8 mouse cellular contexts compared by ENCODE assay signal in genomic region chr9:39603999-39604453, GRCm38 (mm10). TPM values are rescaled to one million over a fixed set of nuclear protein-coding genes. Genes with fewer than 3 reads are reported as not detected.
DNase-seq lines count a peak whose midpoint lies in the region; ATAC-seq lines count a peak whose summit lies in the region.

AW551984 (minus strand) TSS chr9:39604403.

- ATAC-seq in lung, embryonic 15.5 days (ENCODE audit: borderline replicate concordance, extremely low read depth, low FRiP score, low TSS enrichment) = peak; percentile 73
- no peak for ATAC-seq in heart, embryonic 16.5 days (replicated peaks; ENCODE audit: extremely low read depth, insufficient read depth, low FRiP score)
- no peak for ATAC-seq in liver, embryonic 13.5 days (ENCODE audit: low read depth)

- no peaks in the 10 kb centered on the region for H3K27me3 ChIP-seq in lung, embryonic 15.5 days
- no peaks in the 10 kb centered on the region for H3K27me3 ChIP-seq in heart, embryonic 16.5 days (ENCODE audit: control insufficient read depth, insufficient read depth, low read length)
- peaks cover 17% of the 10 kb centered on the region; the same call in 1 of the 2 replicates for H3K27me3 ChIP-seq in liver, embryonic 13.5 days

- peak within 1 kb of the TSS; percentile 41 for H3K4me3 ChIP-seq in lung, embryonic 15.5 days
- peak within 1 kb of the TSS; percentile 60 for H3K4me3 ChIP-seq in heart, embryonic 16.5 days (ENCODE audit: low read length)
- 0 out of 2 replicates have a peak within 1 kb of the TSS, but pooled peaks have one; percentile 12 for H3K4me3 ChIP-seq in liver, embryonic 13.5 days (replicated peaks)

- H3K36me3 ChIP-seq in lung, embryonic 15.5 days = no peaks in the 10 kb centered on the region
- H3K36me3 ChIP-seq in heart, embryonic 16.5 days (ENCODE audit: control insufficient read depth, insufficient read depth) = no peaks in the 10 kb centered on the region
- H3K36me3 ChIP-seq in liver, embryonic 13.5 days = no peaks in the 10 kb centered on the region

- H3K4me2 ChIP-seq in lung, embryonic 15.5 days = peak within 1 kb of the TSS; percentile 73
- peak within 1 kb of the TSS; percentile 77 for H3K4me2 ChIP-seq in heart, embryonic 16.5 days (ENCODE audit: low read depth, low read length)
- H3K4me2 ChIP-seq in liver, embryonic 13.5 days = peak within 1 kb of the TSS; percentile 24

- peaks cover 6% of the 10 kb centered on the region for H3K4me1 ChIP-seq in lung, embryonic 15.5 days
- peaks cover 4% of the 10 kb centered on the region for H3K4me1 ChIP-seq in heart, embryonic 16.5 days (ENCODE audit: control insufficient read depth, insufficient read depth, low read length)
- H3K4me1 ChIP-seq in liver, embryonic 13.5 days (replicated peaks) = no peaks in the 10 kb centered on the region

- 0 out of 2 replicates have a peak within 1 kb of the TSS, but pooled peaks have one; percentile 4 for H3K9ac ChIP-seq in lung, embryonic 15.5 days
- peak within 1 kb of the TSS; percentile 21 for H3K9ac ChIP-seq in heart, embryonic 16.5 days (ENCODE audit: low read length)
- no peak within 1 kb of the TSS for H3K9ac ChIP-seq in liver, embryonic 13.5 days

- DNase-seq in lung, postnatal 10 days = no peak
- peak; percentile 76 for DNase-seq in embryo, embryonic 11 days
- no peak for DNase-seq in liver, embryonic 13.5 days
- peak; percentile 22 for DNase-seq in skeletal muscle tissue, adult 2 months (ENCODE audit: low read depth, low spot score)
- no peak for DNase-seq in cerebellum, adult 9-10 months
- no peak for DNase-seq in thymus, postnatal 10 days (ENCODE audit: low spot score in 2 of 2)

- H3K27ac ChIP-seq in lung, embryonic 15.5 days = no peak within 1 kb of the TSS
- H3K27ac ChIP-seq in heart, embryonic 16.5 days (ENCODE audit: low read length) = no peak within 1 kb of the TSS
- no peak within 1 kb of the TSS for H3K27ac ChIP-seq in liver, embryonic 13.5 days

- no peaks in the 10 kb centered on the region for H3K9me3 ChIP-seq in lung, embryonic 15.5 days
- H3K9me3 ChIP-seq in heart, embryonic 16.5 days (replicated peaks; ENCODE audit: control insufficient read depth, low read length) = no peaks in the 10 kb centered on the region
- H3K9me3 ChIP-seq in liver, embryonic 13.5 days (replicated peaks) = no peaks in the 10 kb centered on the region

- WGBS in lung, embryonic 15.5 days = under 1% methylated on average over 8 of the region's 8 CpGs
- 2% methylated on average over 8 of the region's 8 CpGs for WGBS in heart, embryonic 16.5 days
- WGBS in liver, embryonic 13.5 days (ENCODE audit: insufficient replicate concordance) = 3% methylated on average over 8 of the region's 8 CpGs

RNA-seq across cellular contexts. Expression of gene AW551984, which starts in this region (rescaled TPM):
- polyA plus RNA-seq in lung, embryonic 15.5 days (2015; fragmentation: Nextera tagmentation; extraction: Ambion mirVana) = 8.2 and 10.0 TPM in 2 replicates
- 8.0 and 8.4 TPM in 2 replicates for polyA plus RNA-seq in heart, embryonic 16.5 days (2015; fragmentation: Nextera tagmentation; extraction: Ambion mirVana)
- 3.6 and 3.9 TPM in 2 replicates for polyA plus RNA-seq in liver, embryonic 13.5 days (2015; fragmentation: Nextera tagmentation; extraction: Ambion mirVana)

Comparison
In these comparisons a context has a peak if more than half of its experiments do, and no peak if none do; other contexts are left out.
1. H3K4me2 ChIP-seq: peak in every context shown above with its lines; median percentile 77 in heart, embryonic 16.5 days; 73 in lung, embryonic 15.5 days; 24 in liver, embryonic 13.5 days.
2. DNase-seq: peak in embryo, embryonic 11 days (single experiment) and skeletal muscle tissue, adult 2 months (single experiment); none in lung, postnatal 10 days (single experiment), liver, embryonic 13.5 days (single experiment), cerebellum, adult 9-10 months (single experiment) and thymus, postnatal 10 days (0 of 2).
3. Peak in every context shown above with its lines, with median percentiles within 50 percentile points of each other: H3K4me3 ChIP-seq.